Mouse (Mus musculus) embryonic fibroblast, embryonic 13.5 days (primary cell): ENCODE measurements around the gene Glra1. TPM values are rescaled to one million over a fixed set of nuclear protein-coding genes. Genes with fewer than 3 reads are reported as not detected.
A peak's percentile ranks its signal among the peaks of the same experiment; 100 is the strongest.
"Not testable (repeated sequence)": the region's sequence is repeated elsewhere in the genome, so short reads cannot be mapped to it uniquely, and the experiment has no call there.

Experiments used
- H3K27ac ChIP-seq: 2 replicates; pipeline ENCODE4 v1.5.1; 2012; ENCODE audit warnings: low read length, control low read depth, inconsistent platforms; ENCODE audit not compliant: insufficient read depth
- H3K4me1 ChIP-seq: 2 replicates; pipeline ENCODE4 v1.6.1; 2011; ENCODE audit warnings: low read length; ENCODE audit not compliant: control insufficient read depth, insufficient read depth
- H3K4me3 ChIP-seq: 2 replicates; pipeline ENCODE4 v1.5.1; 2011; ENCODE audit warnings: mild to moderate bottlenecking, control low read depth, low read length; ENCODE audit not compliant: insufficient read depth
- CTCF ChIP-seq: IDR thresholded peaks from 2 replicates; pipeline ENCODE4 v1.5.1; 2011; ENCODE audit warnings: mild to moderate bottlenecking, control low read depth, low read length, moderate library complexity, borderline replicate concordance; ENCODE audit not compliant: insufficient read depth
- POLR2A ChIP-seq: IDR thresholded peaks from 2 replicates; pipeline ENCODE4 v1.6.1; 2011; ENCODE audit warnings: low read depth, mild to moderate bottlenecking, control low read depth, low read length, moderate library complexity
- polyA plus RNA-seq: library from polyadenylated mRNA; stranded (reverse); fragments of >200 nt; gene quantifications from 2 replicates; pipeline ENCODE4 v1.2.4, GENCODE M21; 2011; ENCODE audit warnings: low read depth; ENCODE audit not compliant: missing spikeins, insufficient read length

Glra1 gene
- not detected in 2 replicates for polyA plus RNA-seq

GRCm38 (mm10) chr11:55607808-55608523 lies at the start of gene Glra1:
TSS of gene Glra1 (minus strand) at chr11:55608198.
- Histone ChIP-seq H3K27ac (no peak within 1 kb of the TSS), H3K4me3 (no peak within 1 kb of the TSS), H3K4me1 (no peaks in the 10 kb centered on the region)
- TF ChIP-seq POLR2A (no peak), CTCF (peak; percentile 37; the same call in 1 of the 2 replicates)

- no peak overlapping the region for H3K27ac ChIP-seq
- H3K4me3 ChIP-seq, result no peak overlapping the region
- H3K4me1 ChIP-seq, result no peaks in the 10 kb centered on the region
- TF ChIP-seq CTCF, result no peak
- TF ChIP-seq POLR2A, result no peak
These were observed 29.0 kb upstream of the Glra1 start for GRCm38 (mm10) chr11:55636961-55637360.

GRCm38 (mm10) chr11:55633901-55634300 lies 25.9 kb upstream of the Glra1 start:
- Histone ChIP-seq H3K4me3 (no peak overlapping the region), H3K27ac (no peak overlapping the region), H3K4me1 (no peaks in the 10 kb centered on the region)
- TF ChIP-seq POLR2A (no peak), CTCF (no peak)

GRCm38 (mm10) chr11:55614631-55615030 lies 6.6 kb upstream of the Glra1 start:
- not testable (repeated sequence) for H3K4me3 ChIP-seq, H3K4me1 ChIP-seq, H3K27ac ChIP-seq

DNA sequence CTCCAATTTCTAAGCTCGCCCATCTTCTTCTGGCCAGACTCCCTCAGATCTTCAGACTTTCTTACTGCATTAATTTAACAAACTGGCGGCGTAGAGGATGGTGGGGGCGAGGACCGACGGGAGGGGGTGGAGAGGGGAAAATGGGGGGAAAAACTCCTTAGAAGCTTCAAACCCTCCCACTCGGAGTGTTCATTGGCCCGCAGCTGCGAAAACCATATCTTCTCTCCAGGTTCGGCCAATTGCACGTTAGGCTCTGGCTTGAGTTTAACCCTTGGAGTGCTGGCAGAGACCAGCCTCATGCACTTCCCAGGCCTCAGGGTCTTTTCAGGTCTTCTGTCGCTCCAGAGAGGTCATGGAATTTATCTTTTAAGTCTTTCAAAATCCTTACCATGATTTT lies 524 bp upstream of the Glra1 start:
- no peak overlapping the region for H3K27ac ChIP-seq
- TF ChIP-seq CTCF, result no peak
- TF ChIP-seq POLR2A, result no peak
- no peak overlapping the region for H3K4me3 ChIP-seq
- H3K4me1 ChIP-seq, result no peaks in the 10 kb centered on the region

DNA sequence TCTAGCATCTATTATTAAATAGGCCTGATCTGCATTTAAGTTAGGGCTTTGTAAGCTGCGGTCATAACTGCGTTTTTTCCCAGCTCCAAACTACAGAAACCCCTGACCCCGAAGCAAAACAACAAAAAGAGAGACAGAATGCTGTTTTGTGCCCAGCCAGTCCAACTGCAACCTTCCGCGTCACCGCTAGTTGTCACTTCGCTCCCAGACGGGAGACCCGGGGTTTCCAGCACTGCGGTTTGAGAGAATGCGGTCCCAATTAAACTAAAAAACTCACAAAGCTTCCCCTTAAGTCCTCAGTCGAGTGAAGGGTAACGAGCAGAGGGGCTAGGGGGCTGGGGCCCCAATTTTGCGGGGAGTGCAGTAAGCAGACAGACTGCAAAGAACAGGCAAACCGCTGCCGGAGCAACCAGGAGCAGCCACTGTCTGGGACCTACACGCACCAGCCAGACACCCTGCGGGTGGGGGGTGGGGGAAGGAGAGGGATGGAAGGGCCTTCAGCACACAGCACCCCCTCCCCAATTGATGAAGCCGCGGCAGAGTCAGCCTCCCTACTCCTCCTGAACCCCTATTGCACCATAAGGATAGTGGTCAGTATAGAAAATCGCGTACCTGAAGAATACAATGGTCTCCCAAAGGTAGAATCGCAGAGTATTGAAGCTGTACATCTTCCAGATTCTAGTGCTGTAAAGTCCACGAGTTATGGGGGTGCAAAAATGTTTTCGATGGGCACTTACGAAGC lies 761 bp downstream of the Glra1 start:
- no peak for TF ChIP-seq POLR2A
- TF ChIP-seq CTCF, result no peak
- no peak overlapping the region for H3K4me3 ChIP-seq
- no peak overlapping the region for H3K27ac ChIP-seq
- no peaks in the 10 kb centered on the region for H3K4me1 ChIP-seq

DNA sequence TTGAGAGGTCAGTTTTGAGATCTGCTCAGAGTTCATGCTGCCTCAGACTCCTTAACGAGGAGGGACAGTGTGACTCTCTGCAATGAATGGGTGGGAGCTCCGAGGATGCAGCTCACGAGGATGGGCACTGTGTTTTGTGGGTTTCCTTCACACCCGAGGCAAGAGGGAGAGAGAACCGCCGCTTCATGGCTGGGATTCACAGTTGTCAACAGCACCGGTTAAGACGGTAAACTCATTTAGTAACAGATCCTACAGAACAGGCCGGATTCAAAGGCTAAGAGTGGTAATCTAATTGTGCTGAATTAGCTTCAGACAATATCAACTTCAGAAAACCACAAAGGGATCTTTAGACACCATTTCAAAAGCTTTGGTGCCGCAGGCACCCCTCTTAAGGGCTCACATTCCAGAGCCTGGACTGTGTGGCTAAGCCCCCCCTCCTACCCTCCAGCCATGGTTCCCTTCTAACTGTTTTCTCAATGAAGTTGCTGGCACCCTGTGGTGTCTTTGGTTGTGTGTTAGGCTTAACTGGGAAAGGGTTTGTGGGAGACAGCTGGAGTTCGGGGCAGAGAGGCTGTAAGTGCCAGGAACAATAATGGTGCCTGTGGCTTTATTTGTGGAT lies 6.4 kb downstream of the Glra1 start:
- TF ChIP-seq CTCF, result no peak
- no peak for TF ChIP-seq POLR2A
- no peaks in the 10 kb centered on the region for H3K4me1 ChIP-seq
- H3K4me3 ChIP-seq, result no peak overlapping the region
- H3K27ac ChIP-seq, result no peak overlapping the region

GRCm38 (mm10) chr11:55595726-55596125 lies 12.3 kb downstream of the Glra1 start:
- Histone ChIP-seq H3K27ac (no peak overlapping the region), H3K4me1 (no peaks in the 10 kb centered on the region), H3K4me3 (no peak overlapping the region)
- TF ChIP-seq POLR2A, result no peak
- no peak for TF ChIP-seq CTCF

GRCm38 (mm10) chr11:55594411-55594810 lies 13.6 kb downstream of the Glra1 start:
- Histone ChIP-seq H3K4me1 (no peaks in the 10 kb centered on the region), H3K4me3 (no peak overlapping the region), H3K27ac (no peak overlapping the region)
- TF ChIP-seq CTCF (no peak), POLR2A (no peak)

DNA sequence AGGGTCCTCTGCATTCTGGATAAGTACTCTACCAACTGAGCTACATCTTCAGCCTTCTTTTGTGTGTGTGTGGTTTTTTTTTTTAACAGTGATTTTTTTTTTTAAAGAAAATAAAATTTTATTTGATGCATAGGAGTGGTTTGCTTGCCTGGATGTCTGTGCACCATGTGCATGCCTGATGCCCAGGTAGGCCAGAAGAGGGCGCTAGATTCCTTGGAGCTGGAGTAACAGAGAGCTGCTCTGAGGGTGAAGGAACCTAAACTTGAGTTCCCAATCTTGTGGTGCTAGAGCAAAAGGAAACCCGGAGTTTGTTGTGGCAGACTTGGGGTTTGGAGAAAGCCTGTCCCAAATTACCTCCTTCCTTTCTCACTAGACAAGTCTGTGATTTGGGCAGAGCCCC lies 16.8 kb downstream of the Glra1 start:
- no peak overlapping the region for H3K27ac ChIP-seq
- H3K4me1 ChIP-seq, result no peaks in the 10 kb centered on the region
- no peak for TF ChIP-seq POLR2A
- TF ChIP-seq CTCF, result no peak
- no peak overlapping the region for H3K4me3 ChIP-seq
